Mouse (Mus musculus): ENCODE measurements around the gene Gm17387. TPM values are rescaled to one million over a fixed set of nuclear protein-coding genes. Genes with fewer than 3 reads are reported as not detected.
A peak's percentile ranks its signal among the peaks of the same experiment; 100 is the strongest.
"Not testable (repeated sequence)": the region's sequence is repeated elsewhere in the genome, so short reads cannot be mapped to it uniquely, and the experiment has no call there.

Gene Gm17387
- polyA plus RNA-seq, 2 experiments from 2014 or later, result not detected

GRCm38 (mm10) chr7:141016707-141017697, 11.9 kb upstream of the Gm17387 start:
- ATAC-seq, result no peak

DNA sequence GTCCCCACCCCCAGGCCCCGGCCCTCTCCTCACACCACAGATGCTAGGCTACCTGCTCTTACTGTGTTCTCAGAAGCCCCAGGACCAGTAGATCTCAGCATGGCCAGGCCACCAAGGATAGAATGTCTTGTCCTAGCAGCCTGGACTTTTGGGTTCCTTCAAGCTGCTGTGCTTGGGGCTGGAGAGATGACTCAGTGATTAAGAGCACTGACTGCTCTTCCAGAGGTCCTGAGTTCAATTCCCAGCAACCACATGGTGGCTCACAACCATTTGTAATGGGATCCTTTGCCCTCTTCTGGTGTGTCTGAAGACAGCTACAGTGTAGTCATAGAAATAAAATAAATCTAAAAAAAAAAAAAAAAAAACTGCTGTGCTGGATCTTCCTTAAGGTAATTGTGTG, 11.1 kb upstream of the Gm17387 start, which contains the start of gene Ifitm6:
TSS of gene Ifitm6 (minus strand) at position 101 of the 400 bp plus-strand sequence.
- not testable (repeated sequence) for ATAC-seq

DNA sequence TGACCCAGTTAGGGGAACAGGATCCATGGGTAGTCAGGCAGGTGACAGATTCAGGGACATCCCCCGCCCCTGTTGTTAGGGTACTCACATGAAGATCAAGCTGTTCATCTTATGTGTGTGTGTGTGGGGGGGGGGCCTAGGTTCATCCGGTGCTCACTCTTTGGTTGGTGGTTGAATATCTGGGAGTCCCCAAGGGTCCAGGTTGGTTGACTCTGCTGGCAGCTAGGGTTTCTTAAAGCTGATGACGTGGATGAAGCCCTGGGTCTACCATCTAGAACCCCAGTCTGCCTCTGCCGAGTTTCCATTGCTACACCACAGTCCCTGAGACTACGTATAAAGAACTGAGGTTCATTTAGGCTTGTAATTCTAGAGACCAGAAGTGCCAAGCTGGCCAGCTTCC, 9.9 kb upstream of the Gm17387 start:
- ATAC-seq, result peak; percentile 61

- ATAC-seq, result no peak
Observed at GRCm38 (mm10) chr7:141021489-141022449, 7.2 kb upstream of the Gm17387 start.

DNA sequence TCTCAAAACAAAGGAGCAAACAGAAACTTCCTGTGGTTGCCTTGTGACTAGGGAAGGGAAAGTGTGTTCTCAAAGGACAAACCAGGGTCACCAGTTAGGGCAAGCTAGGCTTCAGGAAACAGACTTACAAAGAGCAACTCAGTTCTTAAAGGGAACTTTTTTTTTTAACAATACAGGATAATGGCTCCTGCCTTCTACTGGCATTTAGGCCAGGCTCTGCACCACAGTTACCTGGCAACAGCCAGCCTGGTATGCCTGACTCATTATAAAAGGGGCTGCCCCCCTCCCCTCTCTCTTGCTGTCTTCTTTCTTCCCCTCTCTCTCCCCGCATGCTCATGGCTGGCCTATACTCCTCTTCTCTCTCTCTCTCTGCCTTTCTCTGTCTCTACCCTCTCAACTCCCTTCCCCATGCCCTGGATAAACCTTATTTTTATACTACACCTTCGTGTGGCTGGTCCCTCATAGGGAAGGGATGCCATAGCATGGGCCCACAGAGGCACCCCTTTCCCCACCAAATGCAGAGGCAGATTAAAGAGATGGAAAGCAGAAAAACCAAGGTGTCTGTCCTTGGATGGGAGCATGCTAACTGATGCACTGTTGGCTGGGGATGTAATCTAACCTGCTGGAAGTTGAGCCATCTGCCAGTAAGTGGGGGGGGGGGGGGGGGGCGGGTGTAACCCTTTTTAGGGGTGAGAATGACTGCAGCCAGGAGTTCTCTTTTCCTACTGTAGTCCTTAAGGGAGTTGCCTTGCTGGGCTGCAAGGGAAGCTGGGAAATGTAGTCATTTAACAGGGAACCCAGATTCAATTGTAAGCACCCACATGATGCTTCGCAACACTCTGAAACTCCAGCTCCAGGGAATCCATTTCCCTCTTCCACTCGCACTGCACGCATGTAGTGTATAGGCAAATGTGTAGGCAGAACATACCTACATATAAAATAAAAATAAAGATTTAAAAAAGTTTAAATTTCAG, 3.8 kb upstream of the Gm17387 start:
- peak; percentile 28 for ATAC-seq

DNA sequence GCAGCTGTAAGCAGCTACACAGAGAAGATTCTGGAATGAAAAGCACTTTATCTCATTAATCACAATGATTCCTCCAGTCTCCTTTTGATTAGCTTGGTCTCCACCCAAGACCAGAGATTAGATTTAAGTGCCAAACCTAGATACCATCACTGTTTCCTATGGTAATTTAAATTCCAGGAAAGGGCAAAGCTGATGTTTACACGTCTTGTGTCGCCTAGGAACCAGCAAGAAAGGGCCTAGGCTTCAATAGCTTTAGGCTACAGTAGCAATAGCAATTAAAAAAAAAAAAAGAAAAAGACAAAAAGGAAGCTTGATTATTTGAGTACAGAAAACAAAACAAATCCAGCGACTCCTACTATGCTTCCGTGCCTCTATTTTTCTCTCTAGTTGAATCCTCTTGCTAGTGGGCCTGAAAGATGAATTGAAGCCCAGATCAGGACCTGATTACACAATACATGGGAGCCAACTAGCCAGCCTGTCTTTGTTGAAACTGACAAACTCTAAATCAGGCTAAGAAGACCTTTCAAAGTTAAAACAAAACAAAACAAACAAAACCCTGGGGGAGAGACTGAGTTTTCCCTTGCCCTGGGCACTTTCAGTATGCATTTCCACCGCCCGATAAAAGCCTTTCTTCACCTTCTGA, 2.7 kb upstream of the Gm17387 start:
- no peak for ATAC-seq

GRCm38 (mm10) chr7:141026740-141027098, 2.2 kb upstream of the Gm17387 start:
- ATAC-seq, result no peak

GRCm38 (mm10) chr7:141030390-141030789, 1.5 kb downstream of the Gm17387 start:
- no peak for ATAC-seq

- ATAC-seq, result no peak
Observed at GRCm38 (mm10) chr7:141032458-141033167, 3.7 kb downstream of the Gm17387 start.

DNA sequence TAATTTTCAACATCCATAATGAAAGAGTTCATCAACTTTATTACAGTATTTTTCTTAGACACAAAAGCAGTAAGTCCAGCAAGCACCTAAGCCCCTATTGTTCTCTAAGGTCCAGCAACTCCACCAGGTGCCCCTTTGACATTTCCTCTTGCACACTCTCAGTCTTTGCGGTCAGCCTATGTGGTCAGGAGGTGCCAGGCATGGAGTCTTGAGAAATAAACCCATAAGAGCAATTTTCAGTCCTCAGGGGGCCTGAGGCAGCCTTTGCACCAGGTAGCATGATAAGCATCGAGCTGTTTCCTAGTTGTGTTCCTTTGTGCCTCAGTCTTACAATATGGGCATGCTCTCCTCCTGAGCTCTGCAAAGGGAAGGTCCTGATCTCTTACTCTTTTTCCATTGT, 7.7 kb downstream of the Gm17387 start:
- not testable (repeated sequence) for ATAC-seq

DNA sequence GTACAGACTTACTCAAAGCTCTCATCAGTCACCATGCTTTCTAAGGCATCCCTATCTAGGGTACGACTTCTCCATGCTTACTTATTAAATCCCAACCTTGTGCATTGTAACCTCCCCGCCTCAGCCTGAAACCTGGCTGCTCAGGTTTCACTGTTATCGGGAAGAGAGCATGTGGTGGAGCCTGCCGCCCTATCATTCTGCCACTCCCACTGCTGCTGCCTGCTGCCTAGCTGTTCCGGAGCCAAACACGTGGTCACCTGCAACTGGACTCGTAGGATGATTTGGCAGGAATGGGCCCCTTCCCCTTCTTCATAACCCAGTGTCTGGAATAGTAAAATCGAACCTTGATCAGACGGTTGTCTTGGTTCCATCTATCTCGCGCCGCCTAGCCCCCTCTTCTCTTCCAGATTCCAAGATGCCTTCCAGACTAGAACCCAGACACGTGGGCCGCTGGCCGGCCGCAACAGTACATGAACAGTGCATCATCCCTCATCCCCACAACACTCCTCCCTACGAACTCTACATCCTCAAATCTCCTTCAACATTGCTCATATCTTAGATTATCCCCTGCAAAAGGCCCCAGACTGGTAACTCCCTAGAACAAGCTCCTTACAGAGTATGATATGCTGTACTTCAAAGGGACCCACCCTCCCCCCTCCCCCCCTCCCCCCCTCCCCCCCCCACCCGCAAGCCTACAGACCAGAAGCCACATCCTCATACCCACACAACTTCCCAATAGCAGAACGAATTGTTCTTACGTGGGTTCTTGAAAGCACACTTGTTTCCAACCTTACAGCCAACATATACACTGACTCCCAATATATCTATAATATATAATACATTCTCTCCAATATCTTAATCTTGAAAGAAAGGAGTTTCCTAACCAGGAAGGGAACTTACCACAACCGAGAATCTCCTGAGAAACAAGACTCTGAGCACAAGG, 9.4 kb downstream of the Gm17387 start:
- ATAC-seq, result peak; percentile 85

GRCm38 (mm10) chr7:141039386-141040107, 10.6 kb downstream of the Gm17387 start:
- ATAC-seq, result no peak

GRCm38 (mm10) chr7:141040867-141041606, 12.1 kb downstream of the Gm17387 start:
- ATAC-seq, result no peak

DNA sequence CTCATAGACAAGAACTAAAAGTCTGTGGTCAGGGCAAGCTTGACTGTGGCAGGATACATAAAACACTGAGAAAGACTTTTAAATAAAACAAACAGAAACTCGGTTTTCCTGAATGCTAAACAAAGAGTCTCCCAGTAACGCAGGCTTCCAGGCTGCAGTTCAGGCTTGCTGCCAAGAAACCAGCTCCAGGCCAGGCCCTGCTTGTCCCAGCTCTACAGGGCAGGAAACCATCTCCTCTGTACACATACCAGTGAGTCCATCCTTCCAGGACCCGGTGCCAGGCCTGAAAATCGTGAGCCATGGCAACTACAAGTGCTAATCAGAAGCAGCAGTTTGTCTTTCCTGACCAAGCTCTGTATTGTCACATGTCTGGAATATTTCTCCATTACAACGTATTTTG, 12.7 kb downstream of the Gm17387 start:
- no peak for ATAC-seq

DNA sequence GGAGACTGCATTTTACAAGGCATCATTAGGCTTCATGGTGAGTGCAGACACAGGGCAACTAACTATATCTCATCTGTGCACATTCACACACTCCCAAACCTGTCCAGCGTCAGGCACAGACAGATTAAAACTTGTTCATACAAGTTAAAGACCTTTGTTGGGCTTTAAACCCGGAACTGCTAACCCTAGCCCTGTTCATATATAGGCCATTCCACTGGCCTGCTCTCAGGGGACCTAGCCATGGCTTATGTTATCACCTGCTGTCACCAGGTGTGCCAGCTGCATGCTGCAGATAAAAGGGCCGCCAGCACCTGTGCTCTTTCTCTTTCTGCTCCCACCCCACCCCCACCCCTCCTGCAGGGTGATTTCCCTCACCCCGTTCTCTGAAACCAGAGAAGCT, 13.6 kb downstream of the Gm17387 start:
- ATAC-seq, result no peak

- no peak for ATAC-seq
Observed at GRCm38 (mm10) chr7:141046931-141047580, 18.1 kb downstream of the Gm17387 start.

- no peak for ATAC-seq
Observed at GRCm38 (mm10) chr7:141047581-141048225, 18.8 kb downstream of the Gm17387 start.

All from activated CD4-positive, CD25-positive, alpha-beta regulatory T cell, adult 4 months (primary cell).